Mouse (Mus musculus) liver, adult 2 months (tissue): ENCODE measurements at regions not wholly inside any gene's neighbourhood (a gene's known extent, or its start where the extent isn't known, plus 50 kb on each side); places are given as distances from the start of the nearest gene placed in this dataset.

Experiments used
- DNase-seq: peaks from one replicate; pipeline ENCODE4 v3.0.0-alpha.2; 2011; ENCODE audit warnings: low read depth, low spot score; ENCODE audit errors: extremely low read depth
- H3K27ac ChIP-seq: fragments of 200-500 bp; replicated peaks from 2 replicates; pipeline ENCODE4 v1.5.1; 2012; ENCODE audit warnings: low read depth, mild to moderate bottlenecking, control low read depth, inconsistent platforms, low read length; ENCODE audit not compliant: insufficient read depth
- H3K27me3 ChIP-seq: fragments of 200-500 bp; 2 replicates; pipeline ENCODE4 v1.6.1; 2012; ENCODE audit warnings: mild to moderate bottlenecking, moderate library complexity, low read length, inconsistent platforms; ENCODE audit not compliant: control insufficient read depth, insufficient read depth
- H3K36me3 ChIP-seq: fragments of 200-500 bp; 2 replicates; pipeline ENCODE4 v1.6.1; 2012; ENCODE audit warnings: low read length, inconsistent platforms; ENCODE audit not compliant: control insufficient read depth, insufficient read depth
- H3K4me1 ChIP-seq: fragments of 200-500 bp; 2 replicates; pipeline ENCODE4 v1.6.1; 2011; ENCODE audit warnings: low read length; ENCODE audit not compliant: control insufficient read depth, insufficient read depth
- H3K4me3 ChIP-seq: fragments of 200-500 bp; 2 replicates; pipeline ENCODE4 v1.5.1; 2011; ENCODE audit warnings: low read depth, mild to moderate bottlenecking, control low read depth, low read length, moderate library complexity; ENCODE audit not compliant: insufficient read depth
- H3K79me2 ChIP-seq: fragments of 200-500 bp; 2 replicates; pipeline ENCODE4 v1.6.1; 2012; ENCODE audit warnings: inconsistent platforms, mild to moderate bottlenecking, low read length, moderate library complexity; ENCODE audit not compliant: control insufficient read depth, insufficient read depth
- H3K9ac ChIP-seq: fragments of 200-500 bp; 2 replicates; pipeline ENCODE4 v1.6.1; 2012; ENCODE audit warnings: low read depth, mild to moderate bottlenecking, control low read depth, inconsistent platforms, low read length
- CTCF ChIP-seq: fragments of 200-500 bp; IDR thresholded peaks from 2 replicates; pipeline ENCODE4 v1.5.1; 2011; ENCODE audit warnings: low read depth, low read length, control low read depth
- POLR2A ChIP-seq: fragments of 200-500 bp; IDR thresholded peaks from 2 replicates; pipeline ENCODE4 v1.6.1; 2011; ENCODE audit warnings: low read length, control low read depth; ENCODE audit not compliant: insufficient read depth; ENCODE audit errors: extremely low read depth
- WGBS: fragments of 180-500 bp; shearing (Covaris S2); methylation state at CpG from one replicate; pipeline ENCODE4 v1.1.7; 2018; 5-methylcytosine and 5-hydroxymethylcytosine counted together

DNA sequence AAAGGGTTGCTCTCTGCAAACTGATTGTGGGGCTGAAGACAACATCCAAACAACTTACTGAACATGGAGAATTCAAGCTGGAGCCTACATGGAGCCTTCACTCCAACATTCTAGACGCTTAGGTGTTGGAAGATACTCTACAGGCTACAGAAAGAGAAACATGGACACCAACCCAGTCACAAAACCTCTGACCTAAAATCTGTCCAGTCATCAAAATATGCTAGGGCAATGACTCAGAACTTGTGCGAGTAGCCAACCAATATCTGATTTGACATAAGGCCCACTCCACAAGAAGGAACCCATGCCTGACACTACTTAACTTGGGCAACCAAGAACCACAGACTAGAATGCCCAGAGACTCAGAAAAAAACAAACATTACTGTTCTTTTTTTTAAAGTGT is 90.2 kb upstream of the Prep start:
- no peaks in the 10 kb centered on the region for H3K79me2 ChIP-seq
- DNase-seq, result no peak
- no peak for TF ChIP-seq POLR2A
- TF ChIP-seq CTCF, result no peak
- no peak overlapping the region for H3K27ac ChIP-seq
- H3K4me3 ChIP-seq, result no peak overlapping the region
- H3K9ac ChIP-seq, result no peak overlapping the region
- no peaks in the 10 kb centered on the region for H3K4me1 ChIP-seq
- no peaks in the 10 kb centered on the region for H3K36me3 ChIP-seq
- 93% methylated on average over 2 of the region's 2 CpGs for WGBS
- H3K27me3 ChIP-seq, result no peaks in the 10 kb centered on the region

DNA sequence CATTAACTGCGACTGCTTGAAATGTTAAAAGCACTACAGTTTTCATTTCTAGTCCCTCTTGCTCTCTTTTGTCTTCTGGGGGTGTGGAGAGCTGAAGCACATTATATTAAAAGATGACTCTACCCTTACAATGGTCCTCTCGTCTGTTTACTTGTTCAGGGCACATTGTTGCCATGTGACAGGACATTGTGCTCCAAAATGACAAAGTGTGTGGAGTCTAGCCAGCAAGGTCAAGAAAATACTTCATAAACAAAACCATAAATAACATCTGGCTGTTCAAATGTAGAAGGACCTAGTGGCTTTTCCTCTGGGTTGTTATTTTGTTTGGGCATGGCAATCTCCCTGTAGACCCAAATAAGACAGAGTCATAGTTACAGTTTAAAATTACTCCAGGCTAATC is 95.1 kb upstream of the Prep start:
- DNase-seq, result no peak
- no peak overlapping the region for H3K9ac ChIP-seq
- no peak for TF ChIP-seq CTCF
- TF ChIP-seq POLR2A, result no peak
- no peaks in the 10 kb centered on the region for H3K4me1 ChIP-seq
- no peaks in the 10 kb centered on the region for H3K27me3 ChIP-seq
- 76% methylated on average over 2 of the region's 2 CpGs for WGBS
- H3K27ac ChIP-seq, result no peak overlapping the region
- H3K4me3 ChIP-seq, result no peak overlapping the region
- no peaks in the 10 kb centered on the region for H3K36me3 ChIP-seq
- no peaks in the 10 kb centered on the region for H3K79me2 ChIP-seq

DNA sequence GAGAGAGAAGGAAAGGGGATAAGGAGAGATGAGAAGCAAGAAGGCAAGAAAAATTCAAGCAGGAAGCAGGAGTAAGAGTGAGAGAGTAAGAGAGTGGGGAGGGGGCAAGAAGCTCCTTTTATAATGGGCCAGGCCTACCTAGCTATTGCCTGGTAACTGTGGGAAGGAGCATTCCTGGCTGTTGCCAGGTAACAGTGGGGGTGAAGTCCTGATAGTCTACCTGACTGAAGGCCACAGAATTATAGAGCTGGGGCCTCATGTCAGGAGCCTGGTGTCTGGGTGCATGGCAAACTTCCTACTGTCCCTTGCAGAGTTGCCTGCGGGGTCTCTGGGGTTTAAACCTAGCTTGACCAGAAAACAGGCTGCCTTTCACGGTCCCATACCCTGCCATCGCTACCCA is 107.0 kb upstream of the Prep start:
- no peaks in the 10 kb centered on the region for H3K27me3 ChIP-seq
- H3K4me1 ChIP-seq, result no peaks in the 10 kb centered on the region
- H3K4me3 ChIP-seq, result no peak overlapping the region
- no peak overlapping the region for H3K9ac ChIP-seq
- 94% methylated on average over 3 of the region's 3 CpGs for WGBS
- no peak for DNase-seq
- H3K27ac ChIP-seq, result no peak overlapping the region
- TF ChIP-seq POLR2A, result no peak
- TF ChIP-seq CTCF, result no peak
- H3K79me2 ChIP-seq, result no peaks in the 10 kb centered on the region
- no peaks in the 10 kb centered on the region for H3K36me3 ChIP-seq

DNA sequence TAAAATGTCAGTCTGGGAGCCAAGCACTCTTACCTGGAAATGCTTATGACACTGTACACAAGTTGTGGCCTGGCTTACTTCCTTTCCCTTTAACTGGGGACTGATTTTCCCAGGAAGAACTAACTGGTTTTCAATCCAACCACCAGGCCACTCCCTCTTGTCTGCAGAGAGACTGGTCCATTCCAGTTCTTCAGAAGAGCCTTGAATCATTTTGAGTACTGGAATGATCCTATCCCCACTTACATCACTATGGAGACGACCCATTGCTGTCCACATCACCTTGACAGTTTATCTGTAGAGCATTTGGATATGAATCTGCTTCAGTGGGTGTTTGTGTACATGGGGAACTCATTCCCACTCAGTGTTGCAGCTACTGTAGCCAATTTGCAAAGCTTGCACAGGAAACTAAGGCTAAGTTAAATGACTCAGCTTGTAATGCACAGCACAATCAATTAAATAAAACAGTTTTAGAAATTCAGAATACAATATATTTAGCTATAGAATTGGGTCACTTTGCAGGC is 121.7 kb upstream of the Prep start:
- 78% methylated on average over 1 of the region's 1 CpGs for WGBS
- Histone ChIP-seq H3K4me3 (no peak overlapping the region), H3K36me3 (no peaks in the 10 kb centered on the region), H3K79me2 (no peaks in the 10 kb centered on the region), H3K27ac (no peak overlapping the region), H3K27me3 (no peaks in the 10 kb centered on the region), H3K9ac (no peak overlapping the region), H3K4me1 (no peaks in the 10 kb centered on the region)
- no peak for TF ChIP-seq CTCF
- TF ChIP-seq POLR2A, result no peak
- no peak for DNase-seq

GRCm38 (mm10) chr10:44939403-44939802 is 127.6 kb upstream of the Prep start:
- no peaks in the 10 kb centered on the region for H3K79me2 ChIP-seq
- H3K4me3 ChIP-seq, result no peak overlapping the region
- no peak for DNase-seq
- H3K4me1 ChIP-seq, result no peaks in the 10 kb centered on the region
- H3K9ac ChIP-seq, result no peak overlapping the region
- 46% methylated on average over 1 of the region's 1 CpGs for WGBS
- no peaks in the 10 kb centered on the region for H3K36me3 ChIP-seq
- no peaks in the 10 kb centered on the region for H3K27me3 ChIP-seq
- TF ChIP-seq POLR2A (no peak), CTCF (no peak)
- H3K27ac ChIP-seq, result no peak overlapping the region

DNA sequence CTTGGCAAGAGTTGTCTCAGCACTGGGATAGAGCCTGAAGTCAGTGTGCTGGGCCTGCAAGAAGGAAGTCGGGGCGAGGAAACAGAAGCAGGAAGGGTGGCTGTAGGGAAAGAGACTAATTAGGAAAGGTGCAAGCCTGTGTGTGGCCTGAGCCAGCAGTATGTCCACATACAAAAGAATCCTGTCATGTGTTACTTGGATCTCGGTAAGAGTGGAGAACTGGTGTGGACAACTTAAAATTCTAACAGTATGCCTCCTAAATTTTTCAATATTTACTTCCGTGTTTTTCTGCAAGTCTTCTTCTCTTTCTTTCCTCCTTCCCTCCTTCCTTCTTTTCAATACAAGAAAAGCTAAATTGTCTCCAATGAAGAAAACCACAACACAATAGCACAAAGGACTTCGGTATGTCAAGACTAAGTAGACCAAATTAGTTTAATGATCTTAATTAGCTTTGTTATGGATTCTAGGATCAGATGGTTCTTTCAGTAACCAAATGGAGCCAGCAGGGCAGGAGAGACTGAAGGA is 130.0 kb upstream of the Prep start:
- H3K4me3 ChIP-seq, result no peak overlapping the region
- 87% methylated on average over 5 of the region's 5 CpGs for WGBS
- no peaks in the 10 kb centered on the region for H3K27me3 ChIP-seq

More for the DNA sequence above, 130.0 kb upstream of the Prep start:
- H3K27ac ChIP-seq, result no peak overlapping the region
- no peaks in the 10 kb centered on the region for H3K4me1 ChIP-seq
- H3K36me3 ChIP-seq, result no peaks in the 10 kb centered on the region
- no peaks in the 10 kb centered on the region for H3K79me2 ChIP-seq
- TF ChIP-seq CTCF (no peak), POLR2A (no peak)
- H3K9ac ChIP-seq, result no peak overlapping the region
- no peak for DNase-seq
